Mouse (Mus musculus) left cerebral cortex, postnatal 25 days (tissue): Measurements from ENCODE around the gene Cltb. TPM values are rescaled to one million over a fixed set of nuclear protein-coding genes. Genes with fewer than 3 reads are reported as not detected.
"Not testable (repeated sequence)": the region's sequence is repeated elsewhere in the genome, so short reads cannot be mapped to it uniquely, and the experiment has no call there.

Source experiments
- DNase-seq, 2 experiments: peaks; one replicate each; pipeline ENCODE4 v3.0.0; 2022; ENCODE audit warnings: low spot score in 2 of 2, mixed read lengths in 1 of 2
- intact Hi-C: fragments of 180-260 bp; cut with DNase I; formaldehyde crosslinking; loops from one replicate; pipeline ENCODE4 v1.15.1; 2025
- total RNA-seq, 2 experiments: library from RNA; stranded (reverse); gene quantifications; 2 replicates each; pipeline ENCODE4 v1.2.3; 2021

Gene Cltb
- 100 to 1,000 TPM; 308 to 312 TPM for total RNA-seq

DNA sequence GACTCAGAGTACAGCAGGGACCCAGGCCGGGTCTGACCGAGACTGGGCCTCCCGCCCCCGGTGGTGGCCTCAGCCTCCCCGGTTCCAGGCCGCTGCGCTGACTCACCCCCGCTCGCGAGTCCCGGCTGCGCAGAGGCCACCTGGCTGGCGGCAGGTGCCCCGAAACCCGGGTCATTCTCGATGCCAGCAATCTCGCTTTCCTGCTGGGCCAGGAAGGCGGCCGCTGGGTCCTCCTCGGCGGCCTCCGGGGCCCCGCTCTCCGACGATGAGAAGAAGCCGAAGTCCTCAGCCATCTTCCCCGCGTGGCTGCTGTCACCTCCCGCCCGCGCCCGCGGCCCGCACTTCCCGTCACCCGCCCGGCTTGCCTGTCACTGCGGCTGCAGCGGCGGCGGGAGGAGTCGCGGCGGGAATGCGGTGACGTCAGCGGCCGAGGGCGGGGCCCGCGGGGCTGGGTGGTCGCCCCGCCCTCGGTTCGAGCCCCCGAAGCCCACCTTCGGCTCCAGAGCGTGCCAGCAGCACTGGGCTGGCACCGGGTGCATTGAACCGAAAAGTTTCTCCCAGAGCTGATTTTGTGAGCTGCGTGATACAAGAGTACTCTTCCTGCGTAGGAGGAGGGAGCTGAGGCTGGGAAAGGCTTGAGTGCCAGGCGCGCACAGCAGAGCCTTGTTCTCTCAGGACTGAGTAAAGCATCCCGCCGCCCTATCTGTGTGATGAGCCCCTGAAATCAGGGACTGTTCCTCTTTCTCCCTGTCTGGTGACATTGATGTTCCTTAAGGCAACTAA lies at the start of gene Cltb:
TSS of gene Cltb (minus strand) at position 373 of the 783 bp plus-strand sequence.
- DNase-seq = peak; percentile 92
- intact Hi-C loops = loop anchor here (2.0 kb wide), 1 partner anchor 20 kb away; the partner anchor contains the start of genes Higd2a and Nop16

DNA sequence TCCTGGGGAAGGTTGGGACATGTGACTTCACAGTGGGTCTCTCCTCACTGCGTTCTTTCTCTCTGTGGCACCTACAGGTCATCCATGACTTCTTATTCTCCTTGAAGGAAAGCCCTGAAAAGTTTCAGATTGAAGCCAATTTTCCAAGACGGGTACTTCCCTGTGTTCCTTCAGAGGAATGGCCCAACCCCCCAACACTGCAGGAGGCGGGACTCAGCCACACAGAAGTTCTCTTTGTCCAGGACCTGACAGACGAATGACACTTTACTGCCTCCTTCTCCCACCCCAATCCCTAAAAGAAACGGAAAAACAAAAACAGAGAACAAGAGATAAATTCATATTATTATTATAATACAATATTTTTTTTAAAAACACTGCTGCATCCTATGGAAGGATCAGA lies 49.7 kb upstream of the Cltb start:
- intact Hi-C loops = no loop called here
- no peak for DNase-seq

DNA sequence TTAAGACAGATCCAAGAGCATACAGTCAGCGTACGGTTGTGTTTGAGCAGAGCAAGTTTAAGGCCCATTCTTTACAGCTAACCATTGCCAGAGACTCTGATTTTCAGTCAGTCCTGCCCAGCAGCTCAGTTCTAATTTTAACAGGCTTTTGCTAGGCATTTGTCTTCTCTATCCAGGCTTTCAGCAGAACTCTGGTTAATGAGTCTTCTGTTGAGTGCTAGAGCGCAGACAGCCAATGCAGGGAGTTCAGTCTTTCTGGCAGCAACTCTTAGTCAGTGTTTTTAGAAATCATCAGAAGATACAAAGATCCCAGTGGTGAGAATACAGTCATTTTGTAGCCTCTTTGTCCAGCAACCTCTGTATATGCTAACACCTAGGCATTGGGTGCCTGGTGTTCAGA lies 39.3 kb upstream of the Cltb start:
- peak in 1 of 2 experiments; percentile 11 for DNase-seq
- intact Hi-C loops = no loop called here

GRCm38 (mm10) chr13:54635011-54635410 lies 23.9 kb upstream of the Cltb start:
- intact Hi-C loops = no loop called here
- DNase-seq = no peak

DNA sequence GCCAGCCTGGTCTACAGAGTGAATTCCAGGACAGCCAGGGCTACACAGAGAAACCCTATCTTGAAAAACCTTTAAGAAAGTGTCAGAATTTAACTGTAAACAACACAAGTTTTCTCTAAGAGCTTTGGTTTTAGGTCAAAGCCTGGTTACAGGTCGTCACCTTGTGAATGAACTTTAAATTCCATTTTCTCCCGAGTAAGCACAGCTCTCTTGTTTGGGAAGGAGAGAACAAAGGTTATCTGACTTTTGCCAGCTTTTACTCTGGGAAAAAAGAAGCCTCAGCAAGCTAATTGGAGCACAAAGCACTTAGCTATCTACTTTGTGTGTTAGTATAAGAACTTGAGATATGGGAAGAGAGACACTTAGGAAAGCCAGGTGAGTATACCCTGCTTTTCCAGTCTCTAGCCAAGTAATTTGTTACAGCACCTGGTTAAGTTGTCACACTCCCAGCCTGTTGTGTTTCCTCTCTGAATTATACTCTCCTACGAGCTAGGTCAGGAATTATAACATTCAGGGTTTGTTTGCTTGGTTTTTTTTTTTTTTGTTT lies 21.7 kb upstream of the Cltb start:
- intact Hi-C loops = loop anchor here (5.0 kb wide), 1 partner anchor 44 kb away; no protein-coding TSS in a partner anchor
- no peak for DNase-seq

- intact Hi-C loops = no loop called here
- DNase-seq = no peak
These were observed 18.0 kb upstream of the Cltb start for GRCm38 (mm10) chr13:54629128-54629527.

GRCm38 (mm10) chr13:54621960-54622521 lies 10.9 kb upstream of the Cltb start:
- intact Hi-C loops = no loop called here

DNA sequence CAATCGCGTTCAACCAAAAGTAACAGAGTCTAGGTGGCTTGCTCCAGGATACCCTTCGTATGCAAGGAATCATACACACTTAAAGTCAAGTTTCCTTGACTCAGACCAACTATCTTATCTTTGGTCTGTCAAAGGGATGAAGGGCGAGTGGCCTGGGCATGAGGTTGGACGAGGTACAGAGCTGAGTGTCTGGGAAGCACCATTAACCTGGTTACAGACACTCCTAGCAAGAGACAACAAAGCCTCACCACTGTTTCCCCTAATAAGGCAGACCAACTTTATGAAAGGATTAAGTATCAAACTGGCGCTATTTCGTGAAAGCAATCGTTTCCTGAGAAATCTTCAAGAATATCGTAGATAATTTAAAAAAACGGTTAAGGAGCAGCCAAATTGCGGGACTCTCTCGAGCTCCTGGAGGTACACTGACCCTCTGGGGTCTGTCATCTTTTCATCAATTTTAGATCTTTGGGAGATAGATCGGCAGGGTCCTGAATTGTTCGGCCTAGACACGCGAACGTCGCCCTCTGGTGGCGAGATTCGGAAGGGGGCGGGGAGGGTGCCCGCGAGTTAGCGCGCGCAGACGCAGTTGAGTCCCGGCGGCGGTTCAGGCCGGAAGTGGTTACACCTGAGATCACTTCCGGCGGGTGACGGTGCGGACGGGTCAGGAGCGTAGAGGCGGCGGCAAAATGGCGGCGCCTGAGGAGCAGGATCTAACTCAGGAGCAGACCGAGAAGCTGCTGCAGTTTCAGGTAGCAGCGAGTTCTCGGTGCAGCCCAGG lies 10.2 kb upstream of the Cltb start, which contains the start of gene Faf2:
TSS of gene Faf2 (plus strand) at position 630 of the 778 bp plus-strand sequence.
- intact Hi-C loops = no loop called here
- DNase-seq = peak; percentile 99

More at GRCm38 (mm10) chr13:54621960-54622521, 10.9 kb upstream of the Cltb start:
- no peak for DNase-seq

DNA sequence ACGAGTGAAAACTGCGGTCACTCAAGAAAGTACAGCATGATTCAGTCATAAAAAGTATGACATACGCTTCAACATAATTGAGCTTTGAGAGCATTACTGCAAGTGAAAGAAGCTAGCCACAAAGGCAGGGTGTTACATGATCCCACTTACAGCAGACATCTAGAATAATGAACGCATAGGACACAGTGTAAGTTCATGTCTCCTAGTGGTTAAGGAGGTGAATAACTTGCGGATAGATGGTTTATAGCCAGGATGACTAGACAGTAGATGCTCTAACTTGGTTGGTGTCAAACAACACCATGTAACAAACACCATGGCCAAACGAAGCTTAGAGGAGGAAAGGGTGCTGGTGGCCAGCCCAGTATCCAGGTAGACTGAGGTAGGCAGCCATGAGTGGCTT lies 5.9 kb upstream of the Cltb start:
- intact Hi-C loops = no loop called here

DNA sequence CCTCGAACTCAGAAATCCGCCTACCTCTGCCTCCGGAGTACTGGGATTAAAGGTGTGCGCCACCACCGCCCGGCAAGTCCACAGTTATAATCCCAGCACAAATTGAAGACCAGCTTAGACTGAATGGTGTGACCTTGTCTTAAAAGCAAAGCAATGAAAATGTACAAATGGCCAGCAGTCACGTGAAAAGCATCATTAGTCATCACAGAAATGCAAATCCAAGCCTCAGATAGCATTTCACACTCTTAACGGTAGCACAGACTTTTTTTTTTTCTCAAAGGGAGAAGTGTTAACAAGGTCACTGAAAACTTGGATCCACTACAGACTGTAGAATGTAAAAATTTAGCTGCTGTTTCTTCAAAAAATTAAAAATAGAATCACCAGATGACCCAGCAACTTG lies 5.2 kb upstream of the Cltb start:
- intact Hi-C loops = no loop called here
- DNase-seq = no peak

More for the DNA sequence above, 5.9 kb upstream of the Cltb start:
- DNase-seq = no peak

DNA sequence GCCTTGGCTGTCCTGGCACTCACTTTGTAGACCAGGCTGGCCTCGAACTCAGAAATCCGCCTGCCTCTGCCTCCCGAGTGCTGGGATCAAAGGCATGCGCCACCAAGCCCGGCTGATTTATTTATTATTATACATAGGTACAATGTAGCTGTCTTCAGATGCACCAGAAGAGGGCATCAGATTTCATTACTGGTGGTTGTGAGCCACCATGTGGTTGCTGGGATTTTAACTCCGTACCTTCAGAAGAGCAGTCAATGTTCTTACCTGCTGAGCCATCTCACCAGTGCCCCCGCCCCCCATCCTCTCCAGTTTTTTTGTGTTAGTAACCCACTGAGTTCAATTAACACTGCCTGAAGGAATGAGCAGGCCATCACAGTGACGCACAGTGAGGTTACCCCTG lies 2.0 kb upstream of the Cltb start:
- DNase-seq, intact Hi-C loops: not testable (repeated sequence)

- peak in 1 of 2 experiments; percentile 52 for DNase-seq
- intact Hi-C loops = loop anchor here (2.0 kb wide), 1 partner anchor 20 kb away; the partner anchor contains the start of genes Higd2a and Nop16
These were observed 552 bp downstream of the Cltb start for GRCm38 (mm10) chr13:54610613-54610971.

- intact Hi-C loops = no loop called here
- DNase-seq = no peak
These were observed 1.8 kb downstream of the Cltb start for GRCm38 (mm10) chr13:54609301-54609700.

DNA sequence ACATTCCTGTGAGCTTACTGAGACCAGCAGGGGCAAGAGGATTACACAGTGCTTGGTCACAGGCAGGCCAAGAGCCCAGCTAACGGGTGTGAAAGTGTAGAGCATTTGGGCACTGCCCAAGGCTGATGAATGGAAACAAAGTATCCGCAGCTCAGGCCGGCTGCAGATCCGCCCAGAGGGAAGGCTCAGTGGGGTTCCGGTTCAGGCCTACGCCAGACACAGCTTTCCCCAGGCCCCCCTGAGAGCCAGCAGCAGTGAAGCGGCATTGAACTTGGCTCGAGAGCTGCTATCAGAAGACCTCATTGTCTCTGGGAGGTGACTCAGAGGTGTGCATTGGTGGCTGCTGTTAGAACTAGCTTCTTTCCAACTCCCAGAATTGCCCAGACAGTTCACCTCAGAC lies 2.5 kb downstream of the Cltb start:
- peak in 1 of 2 experiments; percentile 47 for DNase-seq
- intact Hi-C loops = no loop called here

GRCm38 (mm10) chr13:54608002-54608401 lies 3.1 kb downstream of the Cltb start:
- no peak for DNase-seq
- intact Hi-C loops = no loop called here

DNA sequence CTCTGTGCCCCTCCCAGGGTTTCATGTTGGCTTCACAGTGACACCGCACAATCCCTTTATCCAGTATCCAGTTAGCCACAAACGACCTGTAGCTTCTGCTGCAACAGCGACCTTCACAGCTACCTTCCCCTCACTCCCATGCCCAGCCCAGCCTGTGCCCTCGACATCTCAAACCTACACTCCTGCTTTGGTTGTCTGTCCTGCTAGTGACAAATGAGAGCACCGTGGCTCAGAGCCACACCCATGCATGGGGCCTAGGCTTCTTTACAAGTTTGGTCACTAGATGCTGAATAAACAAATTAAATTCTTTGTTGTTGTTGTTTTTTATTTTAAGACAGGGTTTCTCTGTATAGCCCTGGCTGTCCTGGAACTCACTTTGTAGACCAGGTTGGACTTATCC lies 3.9 kb downstream of the Cltb start:
- no peak for DNase-seq
- intact Hi-C loops = no loop called here

DNA sequence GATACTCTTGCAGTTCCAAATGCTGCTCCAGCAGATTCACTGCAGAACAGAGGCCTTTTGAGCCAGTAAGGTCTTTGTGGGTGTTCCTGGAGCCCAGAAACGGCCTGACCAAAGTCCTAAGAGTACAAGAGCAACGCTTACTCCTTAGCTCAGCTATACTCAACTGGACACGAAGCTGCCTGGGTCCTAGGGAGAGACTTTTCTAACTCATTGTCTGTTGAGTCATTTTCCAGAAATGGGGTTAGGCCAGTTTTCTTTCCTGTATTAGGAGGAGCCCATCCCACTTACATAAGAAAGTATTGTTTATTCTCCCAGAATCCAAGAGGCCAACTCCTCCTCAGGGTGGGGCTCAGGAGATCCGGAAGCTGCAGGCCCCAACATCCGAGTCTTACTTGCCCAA lies 5.7 kb downstream of the Cltb start:
- no peak for DNase-seq
- intact Hi-C loops = no loop called here

DNA sequence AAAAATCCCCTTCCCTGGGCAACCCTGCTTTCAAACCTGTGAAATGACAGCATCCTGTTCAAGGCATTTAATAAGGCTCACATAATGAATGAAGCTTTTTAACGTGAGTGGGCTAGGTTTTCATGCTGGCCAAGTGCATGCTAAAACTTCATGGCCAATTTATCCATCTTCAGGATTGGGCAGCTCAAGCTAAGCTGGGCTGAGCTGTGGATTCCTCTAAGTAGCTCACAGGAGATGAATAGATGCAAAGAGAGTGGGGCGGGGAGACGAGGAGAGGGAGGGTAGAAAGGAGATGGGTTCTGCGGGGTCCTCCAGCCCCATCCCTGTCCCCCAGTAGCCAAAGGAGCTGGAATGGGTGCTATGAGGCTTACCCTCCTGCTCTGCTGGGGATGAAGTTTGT lies 6.9 kb downstream of the Cltb start:
- DNase-seq = no peak
- intact Hi-C loops = no loop called here

DNA sequence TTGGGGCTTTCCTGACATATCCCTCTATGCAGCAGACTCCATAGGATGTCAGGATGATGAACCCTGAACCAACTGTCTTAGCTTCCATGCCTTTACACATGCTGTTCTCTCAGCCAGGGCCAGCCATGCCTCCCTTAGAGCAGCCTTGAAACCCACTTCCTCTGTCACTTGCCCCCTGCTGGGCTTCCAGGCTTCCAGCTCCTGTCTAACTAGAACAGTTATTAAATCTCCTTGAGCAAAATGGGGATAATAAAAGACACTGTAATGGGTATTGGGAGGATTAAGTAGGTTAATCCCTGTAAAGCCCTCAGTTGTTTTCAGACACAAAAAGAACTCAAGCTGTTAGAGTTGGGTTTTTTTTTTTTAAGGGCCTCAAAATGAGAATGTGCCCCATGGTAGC lies 7.6 kb downstream of the Cltb start:
- intact Hi-C loops = no loop called here
- no peak for DNase-seq

DNA sequence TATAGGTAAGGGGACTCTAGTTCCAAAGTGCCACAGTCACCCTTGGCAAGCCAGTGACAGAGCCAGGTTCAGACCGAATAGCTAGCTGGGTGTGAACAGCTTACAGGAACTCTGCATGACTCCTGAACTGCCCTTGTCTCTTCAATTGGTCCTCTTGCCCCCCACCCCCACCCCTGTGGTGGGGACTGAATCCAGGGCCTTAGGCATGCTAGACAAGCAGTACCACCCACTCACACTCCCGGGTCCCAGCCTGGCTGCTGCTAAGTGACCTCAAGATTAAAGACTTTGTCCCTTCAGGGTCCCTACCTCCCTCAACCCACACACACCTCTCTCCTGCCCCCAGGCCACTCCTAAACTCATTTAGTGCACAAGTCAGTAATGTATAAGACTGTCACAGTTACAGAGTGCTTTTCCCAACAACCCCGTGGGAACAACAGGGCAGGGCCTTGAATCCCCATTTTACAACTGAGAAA lies 8.5 kb downstream of the Cltb start:
- DNase-seq = no peak
- intact Hi-C loops = no loop called here
